ENCODE assay signal across 22 mouse cellular contexts in the genomic region with DNA sequence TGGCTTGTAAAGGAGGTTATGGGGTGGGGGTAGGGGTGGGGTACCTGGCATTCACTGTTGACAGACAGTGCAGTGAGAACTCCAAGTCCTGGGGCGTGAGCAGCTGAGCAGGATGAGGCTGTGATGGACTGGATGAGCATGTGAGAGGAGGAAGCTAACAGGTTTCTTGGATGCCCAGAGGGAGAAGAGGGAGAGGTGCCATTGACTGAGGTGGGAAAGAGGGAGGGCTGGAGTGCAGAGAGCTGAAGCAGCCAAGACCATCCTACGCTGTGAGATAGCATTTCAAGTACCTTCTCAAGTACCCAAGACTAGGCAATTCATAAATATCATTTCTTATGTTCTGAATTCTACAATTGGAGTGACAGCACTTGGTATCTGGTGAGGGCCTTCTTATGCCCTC. TPM values are rescaled to one million over a fixed set of nuclear protein-coding genes. Genes with fewer than 3 reads are reported as not detected.
DNase-seq lines count a peak whose midpoint lies in the region; ATAC-seq and TF ChIP-seq lines count a peak whose summit lies in the region.
"Had no signal": no experiment of that assay in that cellular context is flagged by ENCODE, and none has a peak within 500 bp of the region (broad histone marks: within the 10 kb centered on the region; RNA-seq: fewer than 3 reads in every experiment).

No protein-coding gene starts in this region.

- TF ChIP-seq CTCF in hindbrain, postnatal 0 days (IDR thresholded peaks at IDR 0.05; ENCODE audit: low read depth) = no peak
- no peak for TF ChIP-seq CTCF in lung, embryonic 14.5 days (IDR thresholded peaks at IDR 0.05; ENCODE audit: low read depth)

- H3K4me2 ChIP-seq in hindbrain, postnatal 0 days (ENCODE audit: low read depth, low read length) = no peak overlapping the region
- H3K4me2 ChIP-seq in hindbrain, embryonic 16.5 days (ENCODE audit: low read length) = no peak overlapping the region
- no peak overlapping the region for H3K4me2 ChIP-seq in lung, embryonic 14.5 days
- H3K4me2 ChIP-seq: forebrain, embryonic 13.5 days; heart, embryonic 11.5 days; hindbrain, embryonic 15.5 days had no signal

- peak overlapping the region; percentile 54; the same call in 1 of the 2 replicates for H3K27ac ChIP-seq in hindbrain, postnatal 0 days
- H3K27ac ChIP-seq in hindbrain, embryonic 16.5 days (ENCODE audit: low read depth, low read length) = no peak overlapping the region
- peak overlapping the region; percentile 89 for H3K27ac ChIP-seq in lung, embryonic 14.5 days (ENCODE audit: low read depth)
- H3K27ac ChIP-seq: embryonic facial prominence, embryonic 10.5 days; forebrain, embryonic 13.5 days; heart, adult 2 months had no signal

- H3K27me3 ChIP-seq in hindbrain, postnatal 0 days (ENCODE audit: insufficient read depth, low read length) = no peaks in the 10 kb centered on the region
- no peaks in the 10 kb centered on the region for H3K27me3 ChIP-seq in hindbrain, embryonic 16.5 days (replicated peaks; ENCODE audit: control insufficient read depth, insufficient read depth, low read length)
- no peaks in the 10 kb centered on the region for H3K27me3 ChIP-seq in lung, embryonic 14.5 days (ENCODE audit: insufficient read depth, low read length)
- H3K27me3 ChIP-seq: forebrain, embryonic 13.5 days; hindbrain, embryonic 15.5 days had no signal

- no peak for ATAC-seq in hindbrain, postnatal 0 days
- ATAC-seq in hindbrain, embryonic 16.5 days = no peak
- no peak for ATAC-seq in lung, embryonic 14.5 days (ENCODE audit: insufficient read depth)
- ATAC-seq: CD4-positive, CD25-positive, alpha-beta regulatory T cell, adult 4 months; forebrain, embryonic 13.5 days; forebrain, postnatal 0 days had no signal

- no peak overlapping the region for H3K9ac ChIP-seq in hindbrain, postnatal 0 days (replicated peaks; ENCODE audit: low read length)
- no peak overlapping the region for H3K9ac ChIP-seq in hindbrain, embryonic 16.5 days (ENCODE audit: low read depth, low read length)
- no peak overlapping the region for H3K9ac ChIP-seq in lung, embryonic 14.5 days
- H3K9ac ChIP-seq: forebrain, embryonic 13.5 days; forebrain, postnatal 0 days; hindbrain, embryonic 15.5 days had no signal

- H3K4me3 ChIP-seq in hindbrain, postnatal 0 days (ENCODE audit: low read length) = no peak overlapping the region
- H3K4me3 ChIP-seq in hindbrain, embryonic 16.5 days (ENCODE audit: low read length) = no peak overlapping the region
- H3K4me3 ChIP-seq in lung, embryonic 14.5 days (ENCODE audit: low read depth, low read length) = no peak overlapping the region
- H3K4me3 ChIP-seq: embryonic facial prominence, embryonic 10.5 days; forebrain, embryonic 13.5 days; heart, adult 2 months; hindbrain, embryonic 15.5 days had no signal

- H3K9me3 ChIP-seq in hindbrain, postnatal 0 days (ENCODE audit: low read length) = no peaks in the 10 kb centered on the region
- no peaks in the 10 kb centered on the region for H3K9me3 ChIP-seq in hindbrain, embryonic 16.5 days (ENCODE audit: control insufficient read depth, low read length)
- no peaks in the 10 kb centered on the region for H3K9me3 ChIP-seq in lung, embryonic 14.5 days (ENCODE audit: low read depth, low read length)
- H3K9me3 ChIP-seq: embryonic facial prominence, embryonic 10.5 days; forebrain, embryonic 13.5 days; G1E; hindbrain, embryonic 15.5 days had no signal

- DNase-seq in cerebellum, adult 9-11 months = peak; percentile 21
- no peak for DNase-seq in cerebellum, postnatal 10 days
- DNase-seq in hindbrain, postnatal 0 days (ENCODE audit: low spot score) = no peak
- DNase-seq in lung, embryonic 14.5 days = no peak
- no peak for DNase-seq in lung, adult 18-20 months
- DNase-seq in brain, adult 2 months (ENCODE audit: low read depth, low spot score) = peak; percentile 77
- DNase-seq: adrenal gland, adult 8-10 months; adrenal gland, postnatal 36 days; B cell, adult 2 months; cerebellum, adult 11-12 months; cerebellum, adult 9-10 months; forebrain, postnatal 0 days; gastrocnemius, postnatal 14 days; heart, adult 2 months; heart, postnatal 36 days had no signal

- no peaks in the 10 kb centered on the region; the same call in 1 of the 2 replicates for H3K4me1 ChIP-seq in hindbrain, postnatal 0 days (ENCODE audit: insufficient read depth, low read length)
- H3K4me1 ChIP-seq in hindbrain, embryonic 16.5 days (ENCODE audit: control insufficient read depth, insufficient read depth, low read depth, low read length) = peaks cover 10% of the 10 kb centered on the region; the same call in 1 of the 2 replicates
- H3K4me1 ChIP-seq in lung, embryonic 14.5 days (ENCODE audit: insufficient read depth) = peaks cover 7% of the 10 kb centered on the region

- no peaks in the 10 kb centered on the region for H3K36me3 ChIP-seq in hindbrain, postnatal 0 days (ENCODE audit: insufficient read depth, low read length)
- no peaks in the 10 kb centered on the region for H3K36me3 ChIP-seq in hindbrain, embryonic 16.5 days (ENCODE audit: control insufficient read depth, insufficient read depth, low read length)
- H3K36me3 ChIP-seq in lung, embryonic 14.5 days (ENCODE audit: insufficient read depth) = no peaks in the 10 kb centered on the region
- H3K36me3 ChIP-seq: embryonic facial prominence, embryonic 10.5 days; G1E; hindbrain, embryonic 15.5 days had no signal

- WGBS in hindbrain, postnatal 0 days = 89% methylated on average over 2 of the region's 2 CpGs
- 84% methylated on average over 2 of the region's 2 CpGs for WGBS in hindbrain, embryonic 16.5 days
- WGBS in lung, embryonic 14.5 days = 74% methylated on average over 2 of the region's 2 CpGs

RNA-seq across cellular contexts. Expression of a gene that starts 52.3 kb away (rescaled TPM):
- 45.3 and 53.6 TPM in 2 replicates for total RNA-seq in hindbrain, postnatal 0 days (2014; rRNA removed)
- polyA plus RNA-seq in hindbrain, postnatal 0 days (2015; fragmentation: Nextera tagmentation; extraction: Ambion mirVana) = 82.5 and 83.7 TPM in 2 replicates
- polyA plus RNA-seq in hindbrain, embryonic 16.5 days (2015; fragmentation: Nextera tagmentation; extraction: Ambion mirVana) = 74.5 and 74.9 TPM in 2 replicates
- polyA plus RNA-seq in lung, embryonic 14.5 days (2014; fragmentation: Nextera tagmentation; extraction: Ambion mirVana) = 10.3 and 11.1 TPM in 2 replicates

Comparison
In these comparisons a context has a peak if more than half of its experiments do, and no peak if none do; other contexts are left out.
1. DNase-seq: peak in cerebellum, adult 9-11 months (single experiment) and brain, adult 2 months (single experiment); none in cerebellum, postnatal 10 days (0 of 2), hindbrain, postnatal 0 days (single experiment), lung, embryonic 14.5 days (single experiment) and lung, adult 18-20 months (0 of 2).